Mouse (Mus musculus) heart, adult 2 months (tissue): ENCODE measurements around the gene Itpkb.

ENCODE experiments used
- CTCF ChIP-seq: fragments of 200-600 bp; IDR thresholded peaks from 2 replicates; pipeline ENCODE4 v1.8.1; 2022; ENCODE audit warnings: antibody characterized with exemption, mild to moderate bottlenecking, moderate library complexity
- POLR2A ChIP-seq: fragments of 200-500 bp; IDR thresholded peaks from 2 replicates; pipeline ENCODE4 v1.6.1; 2011; ENCODE audit warnings: mild to moderate bottlenecking, low read depth, low read length, control low read depth; ENCODE audit not compliant: insufficient read depth

GRCm38 (mm10) chr1:180359311-180359710 lies 29.0 kb downstream of the Itpkb start:
- TF ChIP-seq CTCF (no peak), POLR2A (no peak)
